Mouse (Mus musculus): Measurements from ENCODE around the gene Tmprss11e.

DNA sequence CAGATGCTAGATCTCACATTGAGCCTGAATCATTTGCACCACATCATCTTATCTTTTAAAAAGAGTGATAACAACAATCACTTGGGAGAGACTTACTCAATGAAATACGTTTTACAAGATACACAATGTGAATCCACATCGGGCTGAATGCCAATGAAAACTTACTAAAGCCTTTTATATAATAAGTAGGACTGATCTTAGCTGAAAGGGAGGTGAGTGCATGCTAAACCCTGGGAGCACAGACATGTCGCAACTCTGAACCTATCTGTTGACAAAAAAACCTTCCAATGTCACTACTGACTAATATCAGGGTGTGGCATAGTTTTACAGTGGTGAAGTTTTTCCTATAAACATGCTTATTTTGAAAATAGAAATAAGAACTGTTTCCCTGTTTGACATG, 2.8 kb downstream of the Tmprss11e start:
- TF ChIP-seq CTCF (IDR thresholded peaks at IDR 0.05; ENCODE audit: borderline replicate concordance, insufficient read depth, low read length) (no peak), POLR2A (IDR thresholded peaks at IDR 0.05; ENCODE audit: low read depth, low read length) (no peak)
